Mouse (Mus musculus): Measurements from ENCODE around the gene Zfp568. TPM values are rescaled to one million over a fixed set of nuclear protein-coding genes. Genes with fewer than 3 reads are reported as not detected.

The Zfp568 gene
- polyA plus RNA-seq, 1 experiment from 2014 or later, result 8.2 TPM

GRCm38 (mm10) chr7:29989031-29989430 lies 5.3 kb downstream of the Zfp568 start:
- no peaks in the 10 kb centered on the region for H3K9me3 ChIP-seq (replicated peaks)
- no peaks in the 10 kb centered on the region for H3K27me3 ChIP-seq
- peak overlapping the region; percentile 39; the same call in 1 of the 2 replicates for H3K27ac ChIP-seq (replicated peaks)
- 0 out of 2 replicates have a peak overlapping the region, but pooled peaks have one; percentile 19 for H3K4me2 ChIP-seq
- H3K4me3 ChIP-seq (replicated peaks), result no peak overlapping the region
- H3K36me3 ChIP-seq (replicated peaks), result peaks cover 58% of the 10 kb centered on the region
- no peak overlapping the region for H3K9ac ChIP-seq
- peak; percentile 64 for ATAC-seq (ENCODE audit: insufficient read depth)
- H3K4me1 ChIP-seq (replicated peaks), result peaks cover 15% of the 10 kb centered on the region
- 74% methylated on average over 11 of the region's 11 CpGs for WGBS (ENCODE audit: insufficient replicate concordance)

GRCm38 (mm10) chr7:29992698-29993097 lies 8.9 kb downstream of the Zfp568 start:
- Histone ChIP-seq H3K27ac (replicated peaks) (no peak overlapping the region), H3K4me2 (no peak overlapping the region), H3K4me3 (replicated peaks) (no peak overlapping the region), H3K4me1 (replicated peaks) (peaks cover under 1% of the 10 kb centered on the region; the same call in 1 of the 2 replicates), H3K9ac (no peak overlapping the region), H3K27me3 (no peaks in the 10 kb centered on the region), H3K9me3 (replicated peaks) (no peaks in the 10 kb centered on the region), H3K36me3 (replicated peaks) (peaks cover 66% of the 10 kb centered on the region)
- no peak for ATAC-seq (ENCODE audit: insufficient read depth)
- 72% methylated on average over 8 of the region's 8 CpGs for WGBS (ENCODE audit: insufficient replicate concordance)

DNA sequence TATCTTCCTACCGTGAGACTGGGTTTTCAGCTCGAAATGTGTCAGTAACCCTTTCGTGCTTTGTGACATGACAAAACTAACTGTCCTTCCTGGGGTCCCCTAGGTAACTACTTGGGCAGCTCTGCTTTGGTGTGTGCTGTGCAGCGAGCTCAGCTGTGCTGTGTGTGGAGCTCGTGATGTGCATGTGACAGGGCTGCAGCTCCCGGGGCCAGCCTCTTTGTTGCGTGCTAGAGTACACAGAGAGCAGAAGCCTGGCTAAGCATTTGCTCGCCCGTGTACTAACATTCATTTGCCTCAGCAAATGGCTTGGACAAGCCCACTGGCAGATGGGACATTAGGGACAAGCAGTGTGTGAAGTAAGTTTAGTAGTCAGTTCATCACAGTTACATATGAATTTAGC lies 9.6 kb downstream of the Zfp568 start:
- Histone ChIP-seq H3K4me1 (replicated peaks) (no peaks in the 10 kb centered on the region), H3K36me3 (replicated peaks) (peaks cover 67% of the 10 kb centered on the region), H3K27me3 (no peaks in the 10 kb centered on the region), H3K9me3 (replicated peaks) (no peaks in the 10 kb centered on the region), H3K27ac (replicated peaks) (no peak overlapping the region), H3K9ac (no peak overlapping the region), H3K4me3 (replicated peaks) (no peak overlapping the region), H3K4me2 (no peak overlapping the region)
- no peak for ATAC-seq (ENCODE audit: insufficient read depth)
- WGBS (ENCODE audit: insufficient replicate concordance), result 87% methylated on average over 9 of the region's 9 CpGs

- ATAC-seq (ENCODE audit: insufficient read depth), result no peak
- Histone ChIP-seq H3K4me2 (no peak overlapping the region), H3K36me3 (replicated peaks) (peaks cover 72% of the 10 kb centered on the region), H3K4me3 (replicated peaks) (no peak overlapping the region), H3K27me3 (no peaks in the 10 kb centered on the region), H3K9me3 (replicated peaks) (no peaks in the 10 kb centered on the region), H3K27ac (replicated peaks) (no peak overlapping the region), H3K4me1 (replicated peaks) (no peaks in the 10 kb centered on the region), H3K9ac (no peak overlapping the region)
- 84% methylated on average over 8 of the region's 8 CpGs for WGBS (ENCODE audit: insufficient replicate concordance)
Observed at GRCm38 (mm10) chr7:29995134-29995533, 11.4 kb downstream of the Zfp568 start.

GRCm38 (mm10) chr7:30000601-30001000 lies 16.8 kb downstream of the Zfp568 start:
- Histone ChIP-seq H3K4me1 (replicated peaks) (no peaks in the 10 kb centered on the region), H3K4me3 (replicated peaks) (no peak overlapping the region), H3K9me3 (replicated peaks) (no peaks in the 10 kb centered on the region), H3K27ac (replicated peaks) (no peak overlapping the region), H3K9ac (no peak overlapping the region), H3K36me3 (replicated peaks) (peaks cover 42% of the 10 kb centered on the region), H3K4me2 (no peak overlapping the region), H3K27me3 (no peaks in the 10 kb centered on the region)
- WGBS (ENCODE audit: insufficient replicate concordance), result 70% methylated on average over 5 of the region's 5 CpGs
- peak; percentile 40; the same call in 1 of the 2 replicates for ATAC-seq (ENCODE audit: insufficient read depth)

DNA sequence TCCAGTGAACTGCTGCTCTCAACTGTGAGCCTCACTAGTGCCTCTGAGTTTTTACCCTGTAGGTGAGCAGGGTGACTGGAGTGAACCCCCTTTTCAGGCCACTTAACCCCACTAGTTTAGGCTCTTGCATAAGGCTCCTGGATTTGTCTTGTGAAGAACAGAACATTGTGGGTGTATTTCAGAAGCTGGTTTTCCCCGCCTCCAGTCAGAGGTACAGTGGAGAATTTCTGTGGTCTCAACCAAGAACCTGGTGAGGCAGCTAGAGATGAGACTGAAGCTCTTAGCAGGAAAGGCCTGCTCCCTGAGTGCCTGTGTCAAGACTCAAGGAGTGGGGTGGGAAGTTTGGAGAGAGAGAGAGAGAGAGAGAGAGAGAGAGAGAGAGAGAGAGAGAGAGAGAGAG lies 23.8 kb downstream of the Zfp568 start:
- Histone ChIP-seq H3K4me3 (replicated peaks) (no peak overlapping the region), H3K4me2 (no peak overlapping the region), H3K27ac (replicated peaks) (no peak overlapping the region), H3K9me3 (replicated peaks) (no peaks in the 10 kb centered on the region), H3K9ac (no peak overlapping the region), H3K36me3 (replicated peaks) (peaks cover 36% of the 10 kb centered on the region), H3K27me3 (no peaks in the 10 kb centered on the region), H3K4me1 (replicated peaks) (no peaks in the 10 kb centered on the region)
- WGBS (ENCODE audit: insufficient replicate concordance), result 58% methylated on average over 1 of the region's 1 CpGs
- ATAC-seq (ENCODE audit: insufficient read depth), result no peak

DNA sequence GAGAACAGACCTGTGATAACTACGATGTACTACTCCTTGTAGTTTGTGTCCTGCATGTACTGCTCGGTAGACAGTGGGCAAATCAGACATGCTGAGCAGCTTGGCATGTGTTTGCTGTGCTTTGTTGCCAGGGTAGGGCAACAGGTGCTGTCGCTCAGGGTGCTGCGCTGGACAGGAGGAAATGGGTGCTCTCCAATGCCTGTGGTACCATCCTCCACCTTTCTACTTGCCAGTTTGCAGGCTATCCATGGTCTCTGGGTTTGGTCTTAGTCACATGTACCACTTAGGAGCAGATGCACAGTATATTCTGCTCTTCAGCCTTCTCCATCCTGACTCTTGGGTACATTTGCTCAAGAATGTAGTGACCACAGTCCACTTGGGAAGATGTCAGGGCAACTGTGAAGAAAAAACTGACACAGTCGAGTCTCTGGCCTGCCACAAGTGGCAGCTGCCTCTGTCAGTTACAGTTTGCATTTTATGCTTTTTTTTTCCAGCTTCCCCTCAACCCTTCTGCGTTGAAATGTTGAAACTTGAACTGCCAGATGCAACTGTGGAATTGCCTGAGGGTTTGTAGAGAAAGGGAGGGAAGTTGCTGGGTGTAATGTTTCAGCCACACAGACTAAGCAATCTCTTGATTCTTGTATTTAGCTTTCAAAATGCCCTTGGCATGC lies 24.4 kb downstream of the Zfp568 start:
- no peak overlapping the region for H3K4me3 ChIP-seq (replicated peaks)
- H3K4me1 ChIP-seq (replicated peaks), result no peaks in the 10 kb centered on the region
- 0 out of 2 replicates have a peak overlapping the region, but pooled peaks have one; percentile 24 for H3K27ac ChIP-seq (replicated peaks)
- 66% methylated on average over 6 of the region's 6 CpGs for WGBS (ENCODE audit: insufficient replicate concordance)
- H3K36me3 ChIP-seq (replicated peaks), result peaks cover 35% of the 10 kb centered on the region
- H3K27me3 ChIP-seq, result no peaks in the 10 kb centered on the region
- ATAC-seq (ENCODE audit: insufficient read depth), result no peak
- no peak overlapping the region for H3K9ac ChIP-seq
- no peaks in the 10 kb centered on the region for H3K9me3 ChIP-seq (replicated peaks)
- H3K4me2 ChIP-seq, result no peak overlapping the region

DNA sequence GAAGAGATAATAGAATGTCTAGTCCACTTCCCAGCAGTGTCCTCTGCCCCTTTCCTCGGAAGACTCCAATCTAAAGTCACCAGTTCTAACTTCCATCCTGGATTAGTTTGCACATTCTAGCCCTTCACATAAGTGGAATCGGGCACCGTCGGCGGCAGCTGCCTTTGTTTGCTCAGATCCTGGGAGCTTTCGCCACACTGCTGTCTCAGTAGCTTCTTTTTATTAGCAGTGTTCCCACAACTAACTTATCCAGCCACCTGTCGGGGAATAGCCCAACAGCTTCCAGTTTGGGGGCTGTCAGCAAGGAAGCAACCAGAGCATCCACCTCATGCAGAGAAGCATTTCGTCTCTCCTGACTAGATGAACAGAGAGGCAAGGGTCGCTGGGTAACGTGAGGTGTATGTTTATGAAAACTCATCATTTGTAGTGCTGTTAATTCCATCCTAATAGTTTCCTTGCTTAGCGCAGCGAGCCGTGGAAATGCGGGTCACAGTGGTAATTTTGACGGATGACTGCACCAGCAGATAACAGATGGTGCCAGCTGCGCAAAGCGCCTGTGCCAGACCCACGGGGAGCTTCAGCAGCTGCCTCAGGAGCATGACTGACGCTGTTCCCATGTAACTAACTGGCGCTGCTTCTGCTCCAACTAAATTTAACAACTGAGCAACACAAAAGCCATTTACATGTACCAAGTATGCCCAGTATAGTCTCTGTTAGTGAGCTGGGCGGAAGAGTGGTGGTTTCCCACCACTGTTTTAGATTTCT lies 25.7 kb downstream of the Zfp568 start:
- Histone ChIP-seq H3K9ac (no peak overlapping the region), H3K27me3 (no peaks in the 10 kb centered on the region), H3K4me3 (replicated peaks) (no peak overlapping the region), H3K4me1 (replicated peaks) (no peaks in the 10 kb centered on the region), H3K36me3 (replicated peaks) (peaks cover 48% of the 10 kb centered on the region), H3K4me2 (no peak overlapping the region), H3K9me3 (replicated peaks) (no peaks in the 10 kb centered on the region), H3K27ac (replicated peaks) (no peak overlapping the region)
- ATAC-seq (ENCODE audit: insufficient read depth), result no peak
- WGBS (ENCODE audit: insufficient replicate concordance), result 77% methylated on average over 21 of the region's 21 CpGs

GRCm38 (mm10) chr7:30010551-30011195 lies 26.9 kb downstream of the Zfp568 start:
- H3K4me3 ChIP-seq (replicated peaks), result no peak overlapping the region
- no peak for ATAC-seq (ENCODE audit: insufficient read depth)
- H3K9me3 ChIP-seq (replicated peaks), result no peaks in the 10 kb centered on the region
- no peak overlapping the region for H3K9ac ChIP-seq
- no peak overlapping the region for H3K4me2 ChIP-seq
- no peaks in the 10 kb centered on the region for H3K27me3 ChIP-seq
- H3K36me3 ChIP-seq (replicated peaks), result peaks cover 60% of the 10 kb centered on the region
- H3K4me1 ChIP-seq (replicated peaks), result no peaks in the 10 kb centered on the region
- no peak overlapping the region for H3K27ac ChIP-seq (replicated peaks)
- WGBS (ENCODE audit: insufficient replicate concordance), result 76% methylated on average over 10 of the region's 10 CpGs

GRCm38 (mm10) chr7:30012956-30013363 lies 29.2 kb downstream of the Zfp568 start:
- Histone ChIP-seq H3K4me3 (replicated peaks) (no peak overlapping the region), H3K27me3 (no peaks in the 10 kb centered on the region), H3K27ac (replicated peaks) (no peak overlapping the region), H3K4me1 (replicated peaks) (no peaks in the 10 kb centered on the region), H3K9ac (no peak overlapping the region), H3K4me2 (no peak overlapping the region), H3K36me3 (replicated peaks) (peaks cover 66% of the 10 kb centered on the region), H3K9me3 (replicated peaks) (no peaks in the 10 kb centered on the region)
- WGBS (ENCODE audit: insufficient replicate concordance), result 73% methylated on average over 4 of the region's 4 CpGs
- no peak for ATAC-seq (ENCODE audit: insufficient read depth)

DNA sequence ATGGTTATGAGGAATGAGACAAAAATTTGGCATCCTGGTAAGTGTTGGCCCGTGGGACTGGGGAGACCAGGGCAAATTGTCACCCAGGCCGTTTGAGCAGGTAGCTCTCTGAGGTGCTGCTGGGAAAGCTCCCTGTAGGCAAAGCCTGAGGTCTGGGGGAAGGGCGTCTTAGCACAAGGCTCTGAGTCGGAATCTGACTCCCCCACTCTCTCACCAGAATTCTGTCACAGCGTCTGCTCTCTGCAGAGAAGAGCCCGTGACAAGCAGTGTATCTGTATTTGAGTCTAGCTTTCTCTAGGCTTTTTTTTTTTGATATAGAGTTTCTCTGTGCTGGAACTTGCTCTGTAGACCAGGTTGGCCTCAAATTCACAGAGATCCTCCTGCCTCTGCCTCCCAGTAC lies 33.5 kb downstream of the Zfp568 start:
- no peaks in the 10 kb centered on the region for H3K9me3 ChIP-seq (replicated peaks)
- H3K36me3 ChIP-seq (replicated peaks), result peaks cover 81% of the 10 kb centered on the region
- no peak overlapping the region for H3K9ac ChIP-seq
- 75% methylated on average over 6 of the region's 6 CpGs for WGBS (ENCODE audit: insufficient replicate concordance)
- no peak overlapping the region for H3K4me3 ChIP-seq (replicated peaks)
- H3K4me1 ChIP-seq (replicated peaks), result no peaks in the 10 kb centered on the region
- no peak overlapping the region for H3K27ac ChIP-seq (replicated peaks)
- H3K27me3 ChIP-seq, result no peaks in the 10 kb centered on the region
- no peak for ATAC-seq (ENCODE audit: insufficient read depth)
- no peak overlapping the region for H3K4me2 ChIP-seq

All from liver, embryonic 15.5 days (tissue).